Mouse (Mus musculus): ENCODE data around the gene Rims4. TPM values are rescaled to one million over a fixed set of nuclear protein-coding genes. Genes with fewer than 3 reads are reported as not detected.

Rims4 gene
- total RNA-seq, 2 experiments from 2014 or later = 48.6 to 52.9 TPM

DNA sequence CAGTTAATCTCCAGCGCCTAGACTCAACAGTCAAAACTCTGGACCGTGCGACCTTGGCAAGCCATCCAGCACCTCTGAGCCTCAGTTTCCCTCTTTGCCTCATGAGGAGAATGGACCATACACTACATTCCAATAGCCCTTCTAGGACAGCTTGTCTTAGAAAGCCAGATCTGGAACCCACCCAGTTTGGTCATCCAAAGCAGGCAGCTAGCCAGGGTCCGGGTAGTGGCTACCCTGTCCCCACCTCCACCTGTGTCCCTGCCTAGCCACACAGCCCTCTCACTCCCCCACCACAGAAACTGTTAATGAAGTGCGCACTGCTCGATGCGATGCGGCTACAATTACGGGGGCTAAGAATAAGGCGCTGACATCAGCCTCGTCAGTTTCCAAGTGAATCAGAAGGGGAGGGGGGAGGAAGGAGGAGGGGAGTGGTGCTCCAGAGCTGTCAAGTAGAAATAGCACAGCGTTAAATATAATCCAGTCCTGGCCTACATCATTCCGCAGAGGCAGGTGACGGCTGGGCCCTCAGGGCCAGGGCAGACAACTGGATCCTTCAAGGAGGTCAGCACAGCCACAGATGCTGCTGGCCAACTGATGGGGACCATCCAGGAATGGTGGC, 6.5 kb downstream of the Rims4 start:
- DNase-seq (ENCODE audit: low spot score in 2 of 2) = peak in 1 of 2 experiments; percentile 26

DNA sequence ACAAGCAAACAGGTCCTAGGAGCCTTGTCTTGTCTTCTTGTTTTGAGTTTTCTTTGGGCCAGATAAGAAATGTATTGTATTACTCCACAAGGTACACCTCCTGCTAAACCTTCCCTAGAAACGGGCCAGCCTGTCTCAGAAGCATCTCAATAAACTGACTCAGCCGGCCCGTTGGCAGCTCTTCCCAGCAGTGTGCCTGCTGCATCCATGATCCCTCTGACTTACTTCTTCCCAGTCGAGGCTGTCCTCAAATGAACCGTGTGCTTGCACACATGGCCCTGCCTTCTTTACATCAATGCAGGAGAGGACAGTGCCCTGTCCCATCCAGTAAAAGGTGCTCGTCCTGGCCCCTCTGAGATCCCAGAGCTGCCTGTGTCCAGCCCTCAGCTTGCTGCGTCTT, 8.9 kb downstream of the Rims4 start:
- DNase-seq (ENCODE audit: low spot score in 2 of 2) = no peak

DNA sequence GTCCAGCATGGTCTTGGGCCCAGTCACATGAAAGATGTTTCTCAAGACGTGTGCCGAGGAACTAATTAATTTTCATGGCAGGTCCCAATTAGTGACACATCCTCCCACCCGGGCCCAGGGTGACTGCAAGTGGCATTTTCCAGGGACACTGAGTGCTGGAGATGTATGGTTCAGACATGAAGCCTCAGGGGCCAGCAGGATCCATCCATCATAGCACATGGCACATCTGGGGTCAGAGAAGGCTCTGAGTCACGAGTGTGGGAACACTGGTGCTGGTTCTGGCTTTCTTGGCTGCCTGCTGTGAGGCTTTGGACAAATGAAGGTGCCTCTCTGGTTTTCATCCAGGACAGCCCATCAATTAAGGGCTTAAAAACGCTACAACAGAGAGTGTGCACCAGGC, 11.4 kb downstream of the Rims4 start:
- DNase-seq (ENCODE audit: low spot score in 2 of 2) = no peak

DNA sequence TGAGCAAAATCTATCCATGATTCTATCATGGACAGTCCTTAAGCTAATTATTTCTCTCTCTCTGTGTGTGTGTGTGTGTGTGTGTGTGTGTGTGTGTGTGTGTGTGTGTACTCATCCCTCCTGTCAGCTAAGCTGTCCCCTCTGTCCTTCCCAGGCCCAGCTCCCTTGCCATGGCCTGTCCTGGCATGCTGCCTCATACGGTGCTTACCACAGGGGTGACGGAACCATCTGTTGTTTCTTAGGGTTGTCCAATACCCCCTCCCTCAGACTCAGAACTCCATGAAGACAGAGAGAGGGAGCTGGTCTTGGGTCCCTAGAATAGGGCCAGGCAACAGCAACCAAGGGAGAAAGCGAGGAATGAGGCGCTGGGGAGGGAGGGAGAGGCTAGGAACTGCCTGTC, 14.2 kb downstream of the Rims4 start:
- no peak for DNase-seq (ENCODE audit: low spot score in 2 of 2)

DNA sequence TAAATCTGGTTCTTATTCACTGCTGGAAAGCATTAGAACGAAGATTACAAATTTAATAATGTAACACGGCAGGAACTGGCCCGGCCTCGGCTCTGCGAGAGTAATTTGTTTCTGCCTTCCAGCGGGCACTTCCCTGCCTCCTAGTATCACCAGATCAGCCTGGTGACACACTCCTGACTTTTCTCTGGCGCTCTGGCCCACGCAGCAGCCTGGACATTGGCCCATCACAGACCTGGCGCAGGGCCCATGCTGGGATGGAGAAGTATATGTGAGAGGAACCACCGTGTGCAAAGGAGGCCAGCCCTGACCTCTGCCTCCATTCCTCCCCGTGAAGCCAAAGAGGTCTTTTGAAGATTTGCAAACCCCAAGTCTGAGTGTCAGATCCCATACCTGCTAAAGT, 15.0 kb downstream of the Rims4 start:
- no peak for DNase-seq (ENCODE audit: low spot score in 2 of 2)

DNA sequence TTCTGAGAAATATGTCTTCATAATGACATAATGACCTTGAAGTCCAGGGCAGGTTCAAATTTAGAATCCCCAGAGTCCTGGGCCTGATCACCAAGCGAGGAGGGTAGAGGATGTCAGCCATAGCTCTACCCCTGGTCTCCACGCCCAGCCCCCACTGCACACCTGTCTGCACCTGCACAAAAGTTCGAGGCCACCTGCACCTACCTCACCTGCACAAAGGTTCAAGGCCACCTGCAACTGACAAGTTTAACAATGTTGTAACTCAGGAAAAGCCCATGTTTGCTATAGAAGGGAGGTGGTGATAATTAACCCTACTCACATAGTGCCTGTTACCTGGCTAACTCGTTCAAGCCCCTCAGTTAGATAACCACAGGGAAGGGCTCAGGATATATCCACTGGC, 16.0 kb downstream of the Rims4 start:
- DNase-seq (ENCODE audit: low spot score in 2 of 2) = no peak

DNA sequence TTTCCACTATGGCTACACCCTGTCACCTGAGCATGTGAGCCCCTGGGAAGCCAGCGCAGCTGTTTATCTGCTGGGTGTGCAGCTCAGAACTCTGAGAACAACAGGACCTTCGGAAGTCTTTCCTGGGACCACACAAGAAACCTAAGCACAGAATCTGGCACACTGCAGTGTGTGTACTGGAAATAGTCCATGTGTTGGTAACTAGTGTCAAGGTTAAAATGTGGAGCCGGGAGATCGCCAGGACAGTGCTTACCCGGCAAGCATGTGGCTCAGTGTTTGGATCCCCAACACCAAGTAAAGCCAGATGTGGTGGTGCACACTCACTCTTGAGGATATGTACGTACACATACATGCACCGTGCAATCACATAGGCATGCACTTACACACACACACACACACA, 17.4 kb downstream of the Rims4 start:
- DNase-seq (ENCODE audit: low spot score in 2 of 2) = no peak

- DNase-seq (ENCODE audit: low spot score in 2 of 2) = no peak
These were observed 18.5 kb downstream of the Rims4 start for GRCm38 (mm10) chr2:163899910-163900411.

GRCm38 (mm10) chr2:163897988-163898535, 20.4 kb downstream of the Rims4 start:
- no peak for DNase-seq (ENCODE audit: low spot score in 2 of 2)

- no peak for DNase-seq (ENCODE audit: low spot score in 2 of 2)
These were observed 21.5 kb downstream of the Rims4 start for GRCm38 (mm10) chr2:163897026-163897425.

GRCm38 (mm10) chr2:163895156-163895555, 23.3 kb downstream of the Rims4 start:
- no peak for DNase-seq (ENCODE audit: low spot score in 2 of 2)

DNA sequence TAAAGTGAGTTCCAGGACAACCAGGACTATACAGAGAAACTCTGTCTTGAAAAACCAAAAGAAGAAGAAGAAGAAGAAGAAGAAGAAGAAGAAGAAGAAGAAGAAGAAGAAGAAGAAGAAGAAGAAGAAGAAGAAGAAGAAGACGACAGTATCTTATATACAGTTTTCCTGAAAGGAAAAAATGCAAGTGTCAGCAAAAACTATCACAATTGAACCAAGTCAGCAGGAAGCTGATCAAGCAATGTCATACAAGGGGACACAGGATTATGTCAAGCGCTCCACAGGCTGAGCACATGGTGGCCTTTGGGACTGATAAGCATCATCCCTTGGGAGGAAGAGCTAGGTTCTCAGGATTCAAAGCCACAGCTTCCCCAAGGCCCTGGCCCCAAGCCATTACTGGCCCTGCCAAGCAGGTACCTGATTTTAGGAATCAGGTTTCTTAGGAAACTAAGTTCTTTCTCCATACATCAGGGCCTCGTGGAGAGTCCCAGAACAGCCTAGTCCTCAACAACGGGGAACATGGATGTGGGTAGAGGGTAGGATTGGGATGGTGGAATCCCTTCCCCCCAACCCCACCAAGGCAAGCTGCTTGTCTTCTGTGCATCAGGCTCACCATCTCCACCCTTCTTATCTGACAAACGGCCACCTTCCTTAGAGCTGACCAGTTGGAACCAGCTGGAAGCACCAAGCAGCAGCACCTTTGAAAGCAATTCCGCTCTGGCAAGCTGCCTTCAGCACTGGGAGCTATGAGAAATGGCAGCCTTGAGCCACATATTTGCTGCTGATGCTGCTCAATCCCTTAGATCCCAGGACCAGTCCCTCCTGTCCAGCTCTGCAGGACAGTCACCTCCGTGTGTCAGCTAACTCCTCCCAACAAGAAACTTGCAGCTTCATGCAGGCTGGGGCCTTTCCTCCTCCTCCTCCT, 24.8 kb downstream of the Rims4 start:
- DNase-seq (ENCODE audit: low spot score in 2 of 2) = no peak

DNA sequence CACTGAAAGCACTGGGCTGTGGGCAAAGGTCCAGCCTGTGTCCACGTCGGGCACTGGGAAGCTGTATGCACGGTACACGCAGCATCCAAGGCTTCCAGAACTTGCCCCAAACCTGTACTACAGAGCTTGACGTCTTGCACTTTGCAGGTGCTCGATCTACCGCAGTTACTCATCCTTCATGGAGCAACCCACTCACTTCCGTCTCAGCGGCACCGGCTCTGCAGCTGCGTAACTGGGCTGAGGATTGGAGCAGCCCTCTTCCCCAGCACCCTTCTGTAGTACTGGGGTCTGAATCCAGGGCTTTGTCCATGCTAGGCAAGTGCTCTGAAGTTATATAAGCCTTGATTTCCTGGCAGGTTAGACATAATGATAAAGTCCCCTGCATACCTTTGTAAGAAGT, 27.2 kb downstream of the Rims4 start:
- no peak for DNase-seq (ENCODE audit: low spot score in 2 of 2)

DNA sequence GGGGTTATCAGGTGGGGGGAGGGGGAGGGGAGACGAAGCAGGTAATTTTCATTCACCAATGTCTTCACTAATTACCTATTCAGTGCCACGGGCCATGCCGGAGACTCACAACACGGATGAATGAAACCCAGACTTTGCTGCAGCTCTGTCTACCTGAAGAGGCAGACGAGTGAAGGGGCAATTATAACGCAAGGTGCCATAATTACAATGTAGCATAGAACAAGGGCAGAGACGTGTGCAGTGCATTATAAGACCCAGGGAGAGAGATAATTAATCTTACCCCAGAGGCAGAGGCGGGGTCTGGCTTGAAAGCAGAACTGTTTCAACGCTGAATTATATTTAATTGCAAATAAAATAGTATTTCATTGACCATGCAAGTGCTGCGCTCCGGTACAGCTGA, 27.9 kb downstream of the Rims4 start:
- no peak for DNase-seq (ENCODE audit: low spot score in 2 of 2)

DNA sequence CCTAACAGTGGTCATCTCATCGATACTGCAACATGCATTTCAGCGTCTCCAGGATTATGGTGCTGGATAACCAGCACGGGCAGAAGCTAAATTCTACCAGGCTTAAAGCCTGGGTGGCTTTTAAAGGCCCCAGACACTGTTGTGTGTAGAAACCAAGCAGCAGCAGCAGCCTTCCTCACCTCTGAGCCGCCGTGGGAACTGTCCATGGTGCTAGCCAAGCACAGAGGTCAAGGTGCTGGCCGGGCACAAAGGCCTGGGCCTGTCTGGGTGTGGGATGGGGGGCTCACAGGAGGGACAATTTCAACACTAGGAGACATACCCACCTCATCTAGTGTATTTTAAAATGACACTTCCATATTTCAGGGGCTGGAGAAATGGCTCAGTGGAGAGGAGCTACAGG, 29.1 kb downstream of the Rims4 start:
- no peak for DNase-seq (ENCODE audit: low spot score in 2 of 2)

DNA sequence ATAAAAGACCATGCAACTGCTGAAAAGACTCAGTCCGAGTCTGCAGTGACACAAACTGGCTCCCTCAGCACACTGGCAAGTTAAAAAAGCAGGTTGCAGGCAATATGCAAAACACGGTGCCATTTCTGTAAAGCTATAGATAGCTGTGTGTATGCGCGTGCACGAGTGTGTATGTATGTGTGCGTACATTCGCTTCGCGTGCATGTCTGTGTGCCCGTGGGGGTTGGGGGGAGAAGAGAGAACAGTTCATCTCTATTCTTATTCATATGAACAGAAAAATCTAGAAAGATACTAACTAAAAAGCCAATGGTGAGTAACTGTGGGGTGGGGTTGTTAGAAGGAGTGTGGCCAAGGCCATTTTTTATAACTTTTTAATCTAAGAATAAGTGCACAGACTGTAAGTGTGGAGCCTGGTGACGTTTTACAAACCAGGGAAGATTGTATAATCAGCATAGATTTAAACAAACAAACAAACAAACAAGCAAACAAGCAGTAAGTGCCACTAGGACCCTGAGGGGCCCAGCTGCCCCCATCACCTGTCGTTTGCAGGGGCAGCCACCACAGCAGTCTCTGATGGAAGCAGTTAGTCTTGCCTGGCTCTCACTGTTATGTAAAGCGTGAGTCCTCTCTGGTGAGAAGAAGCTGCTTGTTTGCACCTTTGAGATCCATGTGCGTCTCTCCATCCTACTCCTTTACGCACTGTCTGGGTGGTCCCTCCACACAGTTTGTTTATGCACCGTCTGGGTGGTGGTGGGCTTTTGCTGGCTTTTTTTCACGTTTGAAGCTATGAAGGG, 35.4 kb downstream of the Rims4 start:
- DNase-seq (ENCODE audit: low spot score in 2 of 2) = no peak

DNA sequence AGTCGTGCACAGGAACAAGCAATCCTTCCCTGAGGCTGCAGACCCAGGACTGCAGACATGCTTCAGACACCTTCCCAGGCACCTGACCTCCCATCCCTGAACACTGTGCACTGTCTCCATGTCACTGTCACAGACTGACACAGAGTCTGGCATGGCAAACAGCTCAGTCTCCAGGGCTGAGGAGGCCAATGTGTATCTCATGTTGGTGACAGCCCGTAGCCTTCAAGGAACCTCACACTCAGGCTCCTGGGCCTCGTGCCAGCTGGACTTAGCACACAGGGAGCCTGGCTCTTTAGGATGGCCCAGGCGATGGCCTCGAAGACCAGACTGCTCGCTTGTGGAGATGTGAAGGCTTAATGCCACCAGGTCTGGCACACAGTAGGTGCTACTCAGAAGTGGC, 37.6 kb downstream of the Rims4 start:
- DNase-seq (ENCODE audit: low spot score in 2 of 2) = no peak

GRCm38 (mm10) chr2:163876830-163877498, 41.5 kb downstream of the Rims4 start:
- no peak for DNase-seq (ENCODE audit: low spot score in 2 of 2)

- peak in 1 of 2 experiments; percentile 28 for DNase-seq (ENCODE audit: low spot score in 2 of 2)
These were observed 43.0 kb downstream of the Rims4 start for GRCm38 (mm10) chr2:163875484-163875883.

- no peak for DNase-seq (ENCODE audit: low spot score in 2 of 2)
These were observed 43.6 kb downstream of the Rims4 start for GRCm38 (mm10) chr2:163874877-163875276.

DNA sequence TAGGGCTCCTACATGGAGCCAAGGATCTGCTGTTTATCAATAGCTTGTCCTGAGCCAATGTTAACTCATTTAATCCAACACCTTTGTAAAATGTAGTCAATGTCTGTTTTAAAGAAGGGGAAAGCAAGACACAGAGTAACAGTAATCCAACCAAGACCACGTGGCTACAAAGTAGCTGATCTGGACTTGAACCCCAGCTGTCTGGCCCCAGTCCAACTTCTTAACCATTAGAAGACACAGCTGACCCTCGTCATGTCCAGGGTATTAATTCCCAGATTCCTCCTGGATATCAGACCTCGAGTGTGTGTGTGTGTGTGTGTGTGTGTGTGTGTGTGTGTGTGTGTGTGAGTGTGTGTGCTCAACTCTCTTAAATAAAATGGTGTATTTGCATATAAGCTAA, 46.6 kb downstream of the Rims4 start:
- no peak for DNase-seq (ENCODE audit: low spot score in 2 of 2)

Data from layer of hippocampus, postnatal 14 days (tissue).